Mouse (Mus musculus): ENCODE results near the gene Zfp791.

DNA sequence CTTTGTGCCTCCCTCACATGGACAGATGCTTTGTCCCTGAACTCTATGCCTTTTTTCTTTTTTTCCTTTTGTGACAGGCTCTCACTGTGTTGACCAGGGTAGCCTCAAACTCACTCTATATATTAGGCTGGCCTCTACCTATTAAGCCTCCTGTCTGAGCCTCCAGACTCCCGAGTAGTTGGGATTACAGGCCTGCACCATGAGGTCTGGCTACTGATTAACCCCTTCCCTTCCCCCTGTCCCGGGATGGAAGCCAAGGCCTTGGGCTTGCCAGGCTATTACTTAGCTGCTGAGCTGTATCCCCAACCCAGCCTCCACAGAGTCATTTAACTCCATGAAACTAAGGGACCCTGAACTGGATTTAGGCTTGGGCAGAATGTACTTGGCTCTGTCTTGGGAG lies 57.7 kb downstream of the Zfp791 start:
- TF ChIP-seq CTCF (IDR thresholded peaks at IDR 0.05; ENCODE audit: low read depth, low read length) (no peak), POLR2A (IDR thresholded peaks at IDR 0.05; ENCODE audit: extremely low read depth, insufficient read depth, low read length) (no peak)

Data from liver, adult 2 months (tissue).